ENCODE assay signal across 18 mouse cellular contexts in the genomic region with DNA sequence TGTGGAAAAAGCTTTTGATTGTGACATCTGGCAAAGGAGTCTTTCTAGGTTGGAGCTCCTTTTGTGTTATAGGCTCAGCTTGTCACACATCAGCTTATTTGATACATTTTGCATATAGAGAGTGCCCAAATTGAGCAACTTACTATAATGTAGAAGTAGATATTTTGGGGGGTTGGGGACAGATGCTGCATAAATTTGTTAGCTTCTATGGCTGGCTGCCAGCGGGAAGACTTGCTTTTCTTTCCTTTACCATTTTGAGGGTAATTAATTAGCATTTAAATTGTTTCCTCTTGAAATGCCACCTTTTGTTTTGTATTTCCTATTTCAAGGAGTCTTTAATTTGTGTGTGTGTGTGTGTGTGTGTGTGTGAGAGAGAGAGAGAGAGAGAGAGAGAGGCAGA.
"Had no signal": no experiment of that assay in that cellular context is flagged by ENCODE, and none has a peak within 500 bp of the region (broad histone marks: within the 10 kb centered on the region; RNA-seq: fewer than 3 reads in every experiment).

No protein-coding gene starts in this region.

- H3K36me3 ChIP-seq: intestine, embryonic 15.5 days had no signal

- H3K9me3 ChIP-seq: intestine, embryonic 15.5 days; limb, embryonic 12.5 days; liver, embryonic 13.5 days; lung, embryonic 15.5 days; megakaryocyte, embryonic 14.5 days; midbrain, embryonic 15.5 days; stomach, embryonic 15.5 days had no signal

- H3K27me3 ChIP-seq: intestine, embryonic 15.5 days; limb, embryonic 12.5 days; liver, embryonic 13.5 days; lung, embryonic 15.5 days; megakaryocyte, embryonic 14.5 days; midbrain, embryonic 15.5 days; stomach, embryonic 15.5 days had no signal

- H3K27ac ChIP-seq: intestine, embryonic 15.5 days; layer of hippocampus, adult 2 months; limb, embryonic 12.5 days; liver, embryonic 13.5 days; lung, embryonic 15.5 days; macrophage; midbrain, embryonic 15.5 days; stomach, embryonic 15.5 days had no signal

- H3K4me1 ChIP-seq: intestine, embryonic 15.5 days; limb, embryonic 12.5 days; liver, embryonic 13.5 days; lung, embryonic 15.5 days; midbrain, embryonic 15.5 days; stomach, embryonic 15.5 days had no signal

- H3K9ac ChIP-seq: intestine, embryonic 15.5 days; limb, embryonic 12.5 days; liver, embryonic 13.5 days; liver, postnatal 0 days; lung, embryonic 15.5 days; midbrain, embryonic 15.5 days; stomach, embryonic 15.5 days had no signal

- DNase-seq: kidney, adult 18-20 months; kidney, postnatal 10 days; kidney, postnatal 4 days; liver; liver, embryonic 13.5 days; liver, postnatal 0 days; lung, postnatal 14 days; thymus, adult 2 months; thymus, postnatal 25 days had no signal

- ATAC-seq: intestine, embryonic 15.5 days; liver, postnatal 0 days; midbrain, embryonic 15.5 days had no signal

- H3K4me2 ChIP-seq: intestine, embryonic 15.5 days; limb, embryonic 12.5 days; liver, embryonic 13.5 days; lung, embryonic 15.5 days; midbrain, embryonic 15.5 days; stomach, embryonic 15.5 days had no signal

- H3K4me3 ChIP-seq: intestine, embryonic 15.5 days; layer of hippocampus, adult 2 months; limb, embryonic 12.5 days; liver, embryonic 13.5 days; lung, embryonic 15.5 days; megakaryocyte, embryonic 14.5 days; midbrain, embryonic 15.5 days; myocyte; stomach, embryonic 15.5 days had no signal
